Mouse (Mus musculus) embryonic facial prominence, embryonic 10.5 days (tissue): ENCODE data around the gene Clybl. TPM values are rescaled to one million over a fixed set of nuclear protein-coding genes. Genes with fewer than 3 reads are reported as not detected.

Experiments
- DNase-seq: peaks from one replicate; pipeline ENCODE4 v3.0.0-alpha.2; 2017; ENCODE audit warnings: low spot score
- H3K27ac ChIP-seq: fragments of 300-500 bp; sonication (generic); replicated peaks from 2 replicates; pipeline ENCODE4 v1.5.1; 2016; ENCODE audit warnings: mild to moderate bottlenecking
- H3K27me3 ChIP-seq: fragments of 300-500 bp; sonication (generic); replicated peaks from 2 replicates; pipeline ENCODE4 v1.6.1; 2016; ENCODE audit warnings: low read depth, mild to moderate bottlenecking; ENCODE audit not compliant: poor library complexity, severe bottlenecking
- H3K36me3 ChIP-seq: fragments of 300-500 bp; sonication (generic); replicated peaks from 2 replicates; pipeline ENCODE4 v1.6.1; 2016; ENCODE audit warnings: mild to moderate bottlenecking, moderate library complexity
- H3K4me1 ChIP-seq: fragments of 300-500 bp; sonication (generic); 2 replicates; pipeline ENCODE4 v1.6.1; 2016
- H3K4me3 ChIP-seq: fragments of 300-500 bp; sonication (generic); 2 replicates; pipeline ENCODE4 v1.5.1; 2016; ENCODE audit warnings: mild to moderate bottlenecking, moderate library complexity
- H3K9me3 ChIP-seq: fragments of 300-500 bp; sonication (generic); 2 replicates; pipeline ENCODE4 v1.6.1; 2016; ENCODE audit warnings: mild to moderate bottlenecking
- WGBS: fragments of 180-500 bp; shearing (Covaris S2); methylation state at CpG from one replicate; pipeline ENCODE4 v1.1.7; 2016; 5-methylcytosine and 5-hydroxymethylcytosine counted together
- polyA plus RNA-seq: library from polyadenylated mRNA; unstranded; fragments of >200 nt; fragmentation: Nextera tagmentation; extraction: Ambion mirVana; gene quantifications from 2 replicates; pipeline ENCODE4 v1.2.1, GENCODE M21; 2016

The Clybl gene
- polyA plus RNA-seq, 1 experiment from 2014 or later = 21.8 TPM

DNA sequence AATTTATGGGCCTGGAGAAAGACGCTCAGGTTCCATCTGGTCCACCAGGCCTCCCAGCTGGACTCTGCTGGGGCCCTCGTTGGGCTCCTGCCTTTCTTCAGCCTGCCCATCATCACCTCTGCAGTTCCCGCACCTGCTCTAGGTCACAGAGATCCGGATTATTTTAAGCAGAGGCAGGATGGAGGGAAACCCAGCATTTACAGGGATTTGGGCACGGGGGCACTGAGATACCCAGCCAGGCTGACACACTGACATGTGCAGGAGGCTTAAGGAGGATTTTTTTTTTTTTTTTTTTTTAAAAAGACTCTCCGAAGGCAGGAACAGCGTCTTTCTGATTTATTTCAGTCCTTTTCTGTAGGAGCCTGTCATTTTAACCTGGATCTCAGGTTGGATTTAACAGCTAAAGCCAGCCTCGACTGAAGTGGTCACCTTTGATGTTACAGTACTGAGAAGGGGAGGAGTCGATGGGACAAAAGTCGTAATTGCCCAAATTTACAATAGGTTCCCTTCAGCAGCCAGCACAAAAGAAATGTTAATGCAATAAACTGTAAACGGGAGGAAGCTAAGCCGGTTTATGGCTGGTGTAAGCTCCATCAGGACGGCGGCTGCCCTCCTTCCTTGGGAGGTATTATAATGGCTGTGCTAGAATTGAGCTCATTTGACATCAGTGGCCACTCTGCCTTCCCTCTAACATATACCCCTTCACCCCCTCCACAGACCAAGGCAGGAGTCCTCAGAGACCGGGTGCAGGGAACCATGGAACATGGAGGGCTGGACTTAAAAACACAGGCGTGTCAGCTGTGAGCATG, 81.6 kb downstream of the Clybl start:
- 54% methylated on average over 16 of the region's 16 CpGs for WGBS
- no peak for DNase-seq
- Histone ChIP-seq H3K27me3 (peaks cover 54% of the 10 kb centered on the region), H3K4me3 (no peak overlapping the region), H3K9me3 (no peaks in the 10 kb centered on the region), H3K4me1 (peaks cover 3% of the 10 kb centered on the region; the same call in 1 of the 2 replicates), H3K36me3 (no peaks in the 10 kb centered on the region), H3K27ac (no peak overlapping the region)

GRCm38 (mm10) chr14:122265214-122265613, 83.7 kb downstream of the Clybl start:
- no peak overlapping the region for H3K27ac ChIP-seq
- 85% methylated on average over 7 of the region's 7 CpGs for WGBS

DNA sequence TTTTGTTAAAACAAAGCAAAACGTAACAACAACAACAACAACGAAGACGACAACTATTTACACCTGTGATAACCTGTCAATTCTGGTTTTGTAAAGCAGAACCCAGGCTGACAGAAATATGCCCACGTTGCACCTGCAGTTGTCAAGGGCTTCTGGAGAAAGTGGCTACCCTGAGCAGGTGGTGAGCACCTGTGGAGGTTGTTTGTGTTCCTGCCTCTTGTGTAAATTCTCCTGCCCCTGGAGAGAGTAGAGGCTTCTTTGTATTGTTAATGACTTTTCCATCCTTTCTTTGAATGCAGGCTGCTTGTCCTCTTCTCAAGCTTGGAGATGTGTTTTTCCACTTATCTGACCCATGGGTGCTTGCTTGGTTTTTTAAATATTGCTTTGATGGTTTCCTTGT, 86.1 kb downstream of the Clybl start:
- Histone ChIP-seq H3K4me1 (peaks cover 22% of the 10 kb centered on the region), H3K4me3 (no peak overlapping the region), H3K27me3 (peaks cover 34% of the 10 kb centered on the region), H3K9me3 (no peaks in the 10 kb centered on the region), H3K36me3 (no peaks in the 10 kb centered on the region), H3K27ac (no peak overlapping the region)
- no peak for DNase-seq
- WGBS = 35% methylated on average over 4 of the region's 4 CpGs

More at GRCm38 (mm10) chr14:122265214-122265613, 83.7 kb downstream of the Clybl start:
- peaks cover 3% of the 10 kb centered on the region; the same call in 1 of the 2 replicates for H3K4me1 ChIP-seq
- no peaks in the 10 kb centered on the region for H3K9me3 ChIP-seq
- H3K4me3 ChIP-seq = no peak overlapping the region
- no peaks in the 10 kb centered on the region for H3K36me3 ChIP-seq
- H3K27me3 ChIP-seq = peaks cover 41% of the 10 kb centered on the region
- DNase-seq = no peak

DNA sequence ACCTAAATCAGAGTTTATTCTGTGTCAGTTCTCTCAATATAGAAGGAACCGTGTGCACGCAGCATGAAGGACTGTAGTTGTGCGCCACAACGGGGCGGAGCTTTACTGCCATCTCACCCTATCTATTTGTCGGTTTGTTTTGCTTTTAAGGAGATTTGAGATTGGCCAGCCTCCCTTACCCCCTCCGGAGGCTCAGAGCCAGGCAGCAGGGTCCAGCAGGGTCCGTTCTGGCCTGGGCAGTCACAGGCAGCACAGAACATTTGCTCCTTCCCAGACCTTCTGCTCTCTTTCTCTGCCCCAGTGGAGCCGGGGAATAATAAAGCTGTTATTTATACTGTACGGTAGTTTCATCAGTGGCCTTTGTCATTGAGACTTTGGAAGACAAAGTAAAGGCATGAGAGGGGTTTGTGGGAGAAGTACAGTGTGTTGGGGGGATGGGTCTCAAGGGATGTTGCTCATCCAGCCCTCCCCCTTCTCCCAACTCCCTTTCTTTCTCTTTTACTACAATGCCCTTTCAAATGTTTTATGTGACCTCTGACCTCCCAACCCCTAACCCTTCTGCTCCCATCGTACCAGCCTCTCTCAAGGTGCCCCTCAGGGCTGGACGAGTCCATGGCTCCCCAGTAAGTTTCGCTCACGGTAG, 89.7 kb downstream of the Clybl start:
- H3K27me3 ChIP-seq = peaks cover 22% of the 10 kb centered on the region
- whole genome bisulfite sequencing = 21% methylated on average over 14 of the region's 14 CpGs
- peak overlapping the region; percentile 4; the same call in 1 of the 2 replicates for H3K27ac ChIP-seq
- H3K9me3 ChIP-seq = no peaks in the 10 kb centered on the region
- DNase-seq = no peak
- no peaks in the 10 kb centered on the region for H3K36me3 ChIP-seq
- H3K4me3 ChIP-seq = no peak overlapping the region
- peaks cover 20% of the 10 kb centered on the region for H3K4me1 ChIP-seq

GRCm38 (mm10) chr14:122277142-122277541, 95.6 kb downstream of the Clybl start:
- no peak for DNase-seq
- Histone ChIP-seq H3K4me1 (peaks cover 21% of the 10 kb centered on the region), H3K9me3 (no peaks in the 10 kb centered on the region), H3K27me3 (peaks cover 64% of the 10 kb centered on the region), H3K4me3 (no peak overlapping the region), H3K27ac (no peak overlapping the region), H3K36me3 (no peaks in the 10 kb centered on the region)
- 87% methylated on average over 8 of the region's 8 CpGs for WGBS

GRCm38 (mm10) chr14:122279462-122280308, 98.2 kb downstream of the Clybl start:
- H3K4me3 ChIP-seq = no peak overlapping the region
- no peak overlapping the region; the same call in 1 of the 2 replicates for H3K27ac ChIP-seq
- 34% methylated on average over 16 of the region's 16 CpGs for WGBS
- H3K4me1 ChIP-seq = peaks cover 16% of the 10 kb centered on the region
- no peaks in the 10 kb centered on the region for H3K9me3 ChIP-seq
- no peak for DNase-seq
- peaks cover 84% of the 10 kb centered on the region for H3K27me3 ChIP-seq
- no peaks in the 10 kb centered on the region for H3K36me3 ChIP-seq

GRCm38 (mm10) chr14:122280309-122281071, 99.0 kb downstream of the Clybl start:
- Histone ChIP-seq H3K27me3 (peaks cover 84% of the 10 kb centered on the region), H3K27ac (peak overlapping the region; percentile 62), H3K36me3 (no peaks in the 10 kb centered on the region), H3K9me3 (no peaks in the 10 kb centered on the region), H3K4me3 (peak overlapping the region; percentile 42), H3K4me1 (peaks cover 16% of the 10 kb centered on the region)
- peak; percentile 72 for DNase-seq
- WGBS = 13% methylated on average over 21 of the region's 21 CpGs

DNA sequence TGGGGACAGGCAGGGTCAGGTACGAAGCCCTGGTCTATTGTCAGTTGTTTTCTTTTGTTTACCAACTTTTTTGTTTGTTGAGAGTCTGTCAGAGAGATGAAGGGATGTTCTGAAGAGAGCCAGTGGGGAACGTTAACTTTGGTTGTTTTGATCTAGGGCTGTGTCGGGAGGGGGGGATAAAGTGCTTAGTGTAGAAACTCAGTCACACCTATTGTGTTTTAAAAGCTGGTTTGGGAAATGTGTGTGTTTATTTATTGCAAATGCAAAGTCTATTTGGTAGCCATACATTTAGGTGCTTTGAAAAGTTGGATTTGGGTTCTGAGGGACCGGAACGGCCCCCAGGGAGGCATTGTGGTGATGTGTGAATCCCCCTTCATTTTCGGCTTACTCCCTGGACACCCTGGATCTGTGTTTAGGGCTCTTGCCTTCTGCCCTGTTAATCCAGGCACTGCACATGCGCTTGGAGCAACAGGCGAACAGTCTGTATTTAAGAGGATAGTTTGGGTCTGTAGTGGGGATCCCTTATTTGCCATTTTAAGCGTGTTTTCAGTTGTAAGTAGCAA, 99.6 kb downstream of the Clybl start:
- peak overlapping the region; percentile 42 for H3K4me3 ChIP-seq
- peak overlapping the region; percentile 62; the same call in 1 of the 2 replicates for H3K27ac ChIP-seq
- 22% methylated on average over 9 of the region's 9 CpGs for WGBS
- peaks cover 84% of the 10 kb centered on the region for H3K27me3 ChIP-seq
- no peaks in the 10 kb centered on the region for H3K36me3 ChIP-seq
- DNase-seq = no peak
- H3K4me1 ChIP-seq = peaks cover 16% of the 10 kb centered on the region
- no peaks in the 10 kb centered on the region for H3K9me3 ChIP-seq

- Histone ChIP-seq H3K9me3 (no peaks in the 10 kb centered on the region), H3K4me1 (peaks cover 28% of the 10 kb centered on the region), H3K27me3 (peaks cover 67% of the 10 kb centered on the region), H3K27ac (no peak overlapping the region), H3K36me3 (no peaks in the 10 kb centered on the region), H3K4me3 (no peak overlapping the region)
- 88% methylated on average over 5 of the region's 5 CpGs for WGBS
- no peak for DNase-seq
Measured at GRCm38 (mm10) chr14:122283959-122284358, 102.5 kb downstream of the Clybl start.

DNA sequence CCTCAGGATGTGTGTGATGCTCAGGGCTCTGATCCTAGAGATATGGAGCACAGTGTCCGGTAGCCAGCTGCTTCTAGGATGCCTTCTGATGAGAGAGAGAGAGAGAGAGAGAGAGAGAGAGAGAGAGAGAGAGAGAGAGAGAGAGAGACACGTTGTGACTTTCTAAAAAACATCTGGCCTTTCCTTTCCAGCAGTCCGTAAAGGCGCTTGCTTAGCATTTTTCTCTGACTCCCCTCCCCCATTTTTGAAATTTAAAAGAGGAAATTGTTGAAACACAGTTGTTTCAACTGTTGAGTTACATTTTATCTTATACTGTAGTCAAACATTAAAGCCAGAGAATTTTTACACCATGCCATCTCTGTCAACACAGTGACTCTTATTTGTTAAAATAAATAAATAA, 114.9 kb downstream of the Clybl start:
- no peaks in the 10 kb centered on the region for H3K36me3 ChIP-seq
- peaks cover 22% of the 10 kb centered on the region for H3K4me1 ChIP-seq
- no peaks in the 10 kb centered on the region for H3K9me3 ChIP-seq
- H3K27me3 ChIP-seq = peaks cover 45% of the 10 kb centered on the region
- DNase-seq = no peak
- 28% methylated on average over 4 of the region's 4 CpGs for WGBS
- no peak overlapping the region for H3K4me3 ChIP-seq
- H3K27ac ChIP-seq = no peak overlapping the region

DNA sequence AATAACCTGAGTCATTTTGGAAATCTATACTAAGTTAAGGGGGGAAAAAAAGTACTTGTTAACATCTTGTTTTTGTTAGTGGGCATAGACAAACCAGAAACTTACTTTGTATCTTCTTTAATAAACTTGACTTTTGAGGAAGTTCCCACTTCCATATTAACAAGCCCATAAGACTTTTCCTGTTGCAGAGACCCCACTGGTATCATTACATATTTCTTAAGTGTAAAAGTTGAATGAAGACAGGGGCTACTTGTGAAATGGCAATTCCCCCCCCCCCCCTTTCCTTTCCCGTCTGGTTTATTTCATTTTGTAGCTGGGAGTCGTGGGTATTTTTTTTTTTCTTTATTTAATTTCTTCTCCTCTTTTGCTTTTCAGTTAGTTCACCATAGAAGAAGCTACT, 115.4 kb downstream of the Clybl start:
- H3K36me3 ChIP-seq = no peaks in the 10 kb centered on the region
- peaks cover 41% of the 10 kb centered on the region for H3K27me3 ChIP-seq
- peaks cover 22% of the 10 kb centered on the region for H3K4me1 ChIP-seq
- 30% methylated on average over 2 of the region's 2 CpGs for WGBS
- DNase-seq = no peak
- H3K4me3 ChIP-seq = no peak overlapping the region
- no peaks in the 10 kb centered on the region for H3K9me3 ChIP-seq
- no peak overlapping the region for H3K27ac ChIP-seq
